Mouse (Mus musculus) hindbrain, embryonic 14.5 days (tissue): ENCODE measurements around the gene Kif11. TPM values are rescaled to one million over a fixed set of nuclear protein-coding genes. Genes with fewer than 3 reads are reported as not detected.

ENCODE experiments used
- ATAC-seq: fragments of 200-750 bp; cut with Nextera tagmentation; 2 replicates; pipeline ENCODE4 v1.8.0; 2017; ENCODE audit warnings: moderate number of reproducible peaks, mild to moderate bottlenecking, moderate TSS enrichment, moderate library complexity; ENCODE audit not compliant: low FRiP score
- DNase-seq: peaks from one replicate; pipeline ENCODE4 v3.0.0-alpha.2; 2015; ENCODE audit warnings: low spot score
- H3K27ac ChIP-seq: fragments of 300-500 bp; sonication (generic); 2 replicates; pipeline ENCODE4 v1.5.1; 2014; ENCODE audit warnings: mild to moderate bottlenecking, moderate library complexity
- H3K27me3 ChIP-seq: fragments of 300-500 bp; sonication (generic); 2 replicates; pipeline ENCODE4 v1.6.1; 2014; ENCODE audit warnings: mild to moderate bottlenecking, low read length, mixed read lengths; ENCODE audit not compliant: control insufficient read depth, insufficient read depth
- H3K36me3 ChIP-seq: fragments of 300-500 bp; sonication (generic); replicated peaks from 2 replicates; pipeline ENCODE4 v1.6.1; 2014; ENCODE audit not compliant: control insufficient read depth, insufficient read depth
- H3K4me1 ChIP-seq: fragments of 300-500 bp; sonication (generic); replicated peaks from 2 replicates; pipeline ENCODE4 v1.6.1; 2014; ENCODE audit warnings: antibody characterized with exemption, low read length, mixed read lengths; ENCODE audit not compliant: control insufficient read depth, insufficient read depth
- H3K4me2 ChIP-seq: fragments of 300-500 bp; sonication (generic); replicated peaks from 2 replicates; pipeline ENCODE4 v1.6.1; 2014; ENCODE audit warnings: mild to moderate bottlenecking, moderate library complexity
- H3K4me3 ChIP-seq: fragments of 300-500 bp; sonication (generic); replicated peaks from 2 replicates; pipeline ENCODE4 v1.5.1; 2014; ENCODE audit warnings: mild to moderate bottlenecking, low read length
- H3K9ac ChIP-seq: fragments of 300-500 bp; sonication (generic); 2 replicates; pipeline ENCODE4 v1.6.1; 2014
- H3K9me3 ChIP-seq: fragments of 300-500 bp; sonication (generic); 2 replicates; pipeline ENCODE4 v1.6.1; 2016; ENCODE audit warnings: low read length; ENCODE audit not compliant: control insufficient read depth
- WGBS: fragments of 180-500 bp; shearing (Covaris S2); extraction: QIAGEN DNeasy Blood & Tissue Kit; methylation state at CpG from one replicate; pipeline ENCODE4 v1.1.7; 2014; 5-methylcytosine and 5-hydroxymethylcytosine counted together
- polyA plus RNA-seq: library from polyadenylated mRNA; unstranded; fragments of >200 nt; fragmentation: Nextera tagmentation; extraction: Ambion mirVana; gene quantifications from 2 replicates; pipeline ENCODE4 v1.2.1, GENCODE M21; 2014

The Kif11 gene
- polyA plus RNA-seq, 1 experiment from 2014 or later = 10.5 TPM

- no peak overlapping the region for H3K4me3 ChIP-seq
- WGBS = 78% methylated on average over 6 of the region's 6 CpGs
- H3K27ac ChIP-seq = no peak overlapping the region
- H3K9ac ChIP-seq = no peak overlapping the region
- no peaks in the 10 kb centered on the region for H3K27me3 ChIP-seq
- H3K4me1 ChIP-seq = no peaks in the 10 kb centered on the region
- H3K9me3 ChIP-seq = no peaks in the 10 kb centered on the region
- ATAC-seq = no peak
- H3K4me2 ChIP-seq = no peak overlapping the region
- DNase-seq = no peak
- 0 out of 2 replicates have a peak, but pooled peaks cover 5% of the 10 kb centered on the region for H3K36me3 ChIP-seq
These were observed 24.7 kb downstream of the Kif11 start for GRCm38 (mm10) chr19:37400936-37401335.

DNA sequence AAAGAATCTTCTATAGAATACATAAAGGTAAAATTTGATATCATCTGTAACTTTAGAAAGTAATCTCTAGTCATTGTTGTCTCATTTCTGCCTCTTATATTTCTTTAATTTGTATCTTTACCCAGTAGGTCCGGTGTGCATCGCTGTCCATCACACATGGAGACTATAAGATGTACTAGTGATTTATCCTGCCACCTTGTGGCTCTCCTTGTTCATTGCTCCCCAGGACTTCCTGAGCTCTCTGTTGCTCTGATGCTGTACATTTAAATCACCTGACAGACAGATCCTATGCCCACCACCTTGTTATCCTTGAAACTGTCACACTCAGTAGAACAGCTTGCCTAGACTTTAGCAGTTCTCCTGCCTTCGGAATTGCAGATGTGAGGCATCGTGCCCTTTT lies 42.1 kb downstream of the Kif11 start:
- 85% methylated on average over 4 of the region's 4 CpGs for WGBS
- Histone ChIP-seq H3K27me3 (no peaks in the 10 kb centered on the region), H3K4me1 (no peaks in the 10 kb centered on the region), H3K4me3 (no peak overlapping the region), H3K4me2 (no peak overlapping the region), H3K36me3 (0 out of 2 replicates have a peak, but pooled peaks cover 4% of the 10 kb centered on the region), H3K27ac (no peak overlapping the region), H3K9ac (no peak overlapping the region), H3K9me3 (no peaks in the 10 kb centered on the region)
- DNase-seq = peak; percentile 65
- no peak for ATAC-seq

GRCm38 (mm10) chr19:37419613-37420012 lies 43.4 kb downstream of the Kif11 start:
- ATAC-seq = no peak
- WGBS = 43% methylated on average over 3 of the region's 3 CpGs
- no peaks in the 10 kb centered on the region for H3K27me3 ChIP-seq

DNA sequence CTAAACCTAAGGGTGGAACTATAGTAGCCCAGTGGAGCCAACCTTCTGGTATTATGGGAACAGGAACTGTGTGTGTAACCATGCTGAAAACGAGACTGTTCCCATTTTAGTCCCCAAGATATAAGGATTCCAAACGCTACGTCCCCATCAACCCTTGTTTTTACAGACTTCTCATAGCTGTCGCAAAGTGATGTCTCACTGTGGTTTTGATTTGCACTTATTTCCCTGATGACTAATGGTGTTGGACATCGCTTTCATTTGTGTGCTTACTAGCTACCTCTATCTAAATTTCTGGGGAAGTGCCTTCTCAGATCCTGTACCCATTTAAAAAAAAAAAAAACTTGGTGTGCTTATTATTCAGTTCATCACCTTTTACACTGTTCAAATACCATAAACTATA lies 52.4 kb downstream of the Kif11 start:
- Histone ChIP-seq H3K4me2 (no peak overlapping the region), H3K4me3 (no peak overlapping the region), H3K9ac (no peak overlapping the region), H3K4me1 (no peaks in the 10 kb centered on the region), H3K9me3 (no peaks in the 10 kb centered on the region), H3K27me3 (peaks cover 39% of the 10 kb centered on the region), H3K27ac (no peak overlapping the region), H3K36me3 (no peaks in the 10 kb centered on the region)
- no peak for DNase-seq
- WGBS = 88% methylated on average over 5 of the region's 5 CpGs
- no peak for ATAC-seq

More at GRCm38 (mm10) chr19:37419613-37420012, 43.4 kb downstream of the Kif11 start:
- H3K27ac ChIP-seq = no peak overlapping the region
- DNase-seq = peak; percentile 59
- H3K4me1 ChIP-seq = no peaks in the 10 kb centered on the region
- no peak overlapping the region for H3K4me3 ChIP-seq
- H3K4me2 ChIP-seq = no peak overlapping the region
- 0 out of 2 replicates have a peak, but pooled peaks cover 4% of the 10 kb centered on the region for H3K36me3 ChIP-seq
- H3K9me3 ChIP-seq = no peaks in the 10 kb centered on the region
- H3K9ac ChIP-seq = no peak overlapping the region

DNA sequence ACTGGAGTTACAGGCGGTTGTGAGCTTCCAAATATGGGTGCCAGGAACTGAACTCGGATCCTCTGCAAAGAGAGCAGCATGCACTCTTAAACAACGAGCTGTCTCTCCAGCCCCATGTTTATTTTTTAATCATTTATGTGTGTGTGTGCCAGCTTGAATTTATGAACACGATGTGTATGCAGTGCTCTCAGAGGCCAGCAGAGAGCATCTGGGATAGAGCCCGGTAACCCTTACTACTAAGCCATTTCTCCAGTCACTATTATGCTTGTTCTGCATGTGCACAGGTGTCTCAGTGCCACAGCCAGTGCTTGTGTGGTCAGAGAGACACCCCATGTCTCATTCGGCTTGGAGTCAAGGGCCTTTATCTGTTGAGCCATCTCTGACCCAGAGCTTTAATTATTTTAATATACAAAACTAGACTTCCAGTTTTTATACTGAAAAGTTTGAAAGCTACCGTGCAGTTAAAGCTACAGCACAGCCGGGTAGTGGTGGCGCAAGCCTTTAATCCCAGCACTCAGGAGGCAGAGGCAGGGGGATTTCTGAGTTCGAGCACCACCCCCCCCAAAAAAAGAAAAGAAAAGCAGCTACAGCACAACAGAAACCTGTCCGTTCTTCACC lies 55.0 kb downstream of the Kif11 start:
- H3K27me3 ChIP-seq = peaks cover 66% of the 10 kb centered on the region

GRCm38 (mm10) chr19:37432868-37433570 lies 56.8 kb downstream of the Kif11 start:
- peaks cover 83% of the 10 kb centered on the region for H3K27me3 ChIP-seq
- ATAC-seq (no peak), DNase-seq (no peak)
- H3K4me2 ChIP-seq = no peak overlapping the region
- H3K4me1 ChIP-seq = no peaks in the 10 kb centered on the region
- WGBS = 24% methylated on average over 16 of the region's 16 CpGs
- H3K36me3 ChIP-seq = no peaks in the 10 kb centered on the region
- H3K9me3 ChIP-seq = no peaks in the 10 kb centered on the region
- no peak overlapping the region for H3K27ac ChIP-seq
- no peak overlapping the region for H3K9ac ChIP-seq
- H3K4me3 ChIP-seq = no peak overlapping the region

More for the DNA sequence above, 55.0 kb downstream of the Kif11 start:
- Histone ChIP-seq H3K9me3 (no peaks in the 10 kb centered on the region), H3K9ac (no peak overlapping the region), H3K36me3 (no peaks in the 10 kb centered on the region), H3K27ac (no peak overlapping the region), H3K4me3 (no peak overlapping the region), H3K4me2 (no peak overlapping the region), H3K4me1 (no peaks in the 10 kb centered on the region)
- DNase-seq = no peak
- ATAC-seq = no peak
- WGBS = 90% methylated on average over 11 of the region's 11 CpGs

GRCm38 (mm10) chr19:37433895-37434262 lies 57.7 kb downstream of the Kif11 start:
- no peaks in the 10 kb centered on the region for H3K9me3 ChIP-seq
- H3K27me3 ChIP-seq = peaks cover 92% of the 10 kb centered on the region
- peak overlapping the region; percentile 52 for H3K4me2 ChIP-seq
- WGBS = 2% methylated on average over 14 of the region's 14 CpGs
- no peak overlapping the region for H3K9ac ChIP-seq
- no peak overlapping the region for H3K27ac ChIP-seq
- ATAC-seq (peak; percentile 44), DNase-seq (no peak)
- H3K4me3 ChIP-seq = peak overlapping the region; percentile 34
- H3K36me3 ChIP-seq = no peaks in the 10 kb centered on the region
- H3K4me1 ChIP-seq = no peaks in the 10 kb centered on the region

GRCm38 (mm10) chr19:37434263-37434951 lies 58.2 kb downstream of the Kif11 start, which contains the start of gene Hhex:
Gene Hhex (plus strand): TSS chr19:37434810.
- no peaks in the 10 kb centered on the region for H3K9me3 ChIP-seq
- DNase-seq = no peak
- H3K9ac ChIP-seq = peak within 1 kb of the TSS; percentile 34
- ATAC-seq = peak; percentile 59
- under 1% methylated on average over 55 of the region's 79 CpGs for WGBS
- no peaks in the 10 kb centered on the region for H3K36me3 ChIP-seq
- peak within 1 kb of the TSS; percentile 34 for H3K4me3 ChIP-seq
- H3K27ac ChIP-seq = peak within 1 kb of the TSS; percentile 5; the same call in 1 of the 2 replicates
- H3K27me3 ChIP-seq = peaks cover 97% of the 10 kb centered on the region
- H3K4me2 ChIP-seq = peak within 1 kb of the TSS; percentile 52
- H3K4me1 ChIP-seq = no peaks in the 10 kb centered on the region
